Mouse (Mus musculus) midbrain, postnatal 0 days (tissue): ENCODE data around the gene H2afv. TPM values are rescaled to one million over a fixed set of nuclear protein-coding genes. Genes with fewer than 3 reads are reported as not detected.
"Not testable (repeated sequence)": the region's sequence is repeated elsewhere in the genome, so short reads cannot be mapped to it uniquely, and the experiment has no call there.

Experiments used
- ATAC-seq: fragments of 200-750 bp; cut with Nextera tagmentation; 2 replicates; pipeline ENCODE4 v1.8.0; 2017; ENCODE audit warnings: moderate number of reproducible peaks, mild to moderate bottlenecking, moderate TSS enrichment, moderate library complexity; ENCODE audit not compliant: low FRiP score
- DNase-seq: peaks from one replicate; pipeline ENCODE4 v3.0.0-alpha.2; 2015; ENCODE audit warnings: low spot score
- H3K27ac ChIP-seq: fragments of 300-500 bp; sonication (generic); 2 replicates; pipeline ENCODE4 v1.5.1; 2014; ENCODE audit warnings: low read depth, mild to moderate bottlenecking, low read length, mixed read lengths
- H3K27me3 ChIP-seq: fragments of 300-500 bp; sonication (generic); 2 replicates; pipeline ENCODE4 v1.6.1; 2014; ENCODE audit warnings: low read length, control low read depth, mixed read lengths; ENCODE audit not compliant: insufficient read depth
- H3K36me3 ChIP-seq: fragments of 300-500 bp; sonication (generic); 2 replicates; pipeline ENCODE4 v1.6.1; 2014; ENCODE audit warnings: low read length, control low read depth, mixed read lengths; ENCODE audit not compliant: insufficient read depth
- H3K4me1 ChIP-seq: fragments of 300-500 bp; sonication (generic); 2 replicates; pipeline ENCODE4 v1.6.1; 2014; ENCODE audit warnings: mild to moderate bottlenecking, control low read depth, antibody characterized with exemption, low read length, mixed read lengths; ENCODE audit not compliant: insufficient read depth
- H3K4me2 ChIP-seq: fragments of 300-500 bp; sonication (generic); 2 replicates; pipeline ENCODE4 v1.6.1; 2014; ENCODE audit warnings: low read depth, mild to moderate bottlenecking, low read length, mixed read lengths; ENCODE audit not compliant: poor library complexity, severe bottlenecking
- H3K4me3 ChIP-seq: fragments of 300-500 bp; sonication (generic); 2 replicates; pipeline ENCODE4 v1.5.1; 2014; ENCODE audit warnings: low read depth, mild to moderate bottlenecking, low read length, moderate library complexity
- H3K9ac ChIP-seq: fragments of 300-500 bp; sonication (generic); replicated peaks from 2 replicates; pipeline ENCODE4 v1.6.1; 2014; ENCODE audit warnings: mild to moderate bottlenecking, low read length, moderate library complexity, mixed read lengths; ENCODE audit not compliant: poor library complexity, severe bottlenecking
- H3K9me3 ChIP-seq: fragments of 300-500 bp; sonication (generic); 2 replicates; pipeline ENCODE4 v1.6.1; 2016; ENCODE audit warnings: low read length, control low read depth
- CTCF ChIP-seq: IDR thresholded peaks from 2 replicates; pipeline ENCODE4 v1.5.1; 2016; ENCODE audit warnings: antibody characterized with exemption, mild to moderate bottlenecking
- WGBS: fragments of 180-500 bp; shearing (Covaris S2); extraction: QIAGEN DNeasy Blood & Tissue Kit; methylation state at CpG from one replicate; pipeline ENCODE4 v1.1.7; 2014; 5-methylcytosine and 5-hydroxymethylcytosine counted together
- polyA plus RNA-seq: library from polyadenylated mRNA; unstranded; fragments of >200 nt; fragmentation: Nextera tagmentation; extraction: Ambion mirVana; gene quantifications from 2 replicates; pipeline ENCODE4 v1.2.1, GENCODE M21; 2015
- total RNA-seq: library from RNA; depleted of rRNA; stranded (reverse); fragments of >200 nt; gene quantifications from 2 replicates; pipeline ENCODE4 v1.2.3, GENCODE M21; 2014

The H2afv gene
- total and polyA plus RNA-seq, 2 experiments from 2014 or later = 57.2 to 133 TPM

GRCm38 (mm10) chr11:6415551-6416404, 28.5 kb downstream of the H2afv start:
- DNase-seq = peak; percentile 96
- peaks cover 13% of the 10 kb centered on the region for H3K4me1 ChIP-seq
- no peaks in the 10 kb centered on the region for H3K9me3 ChIP-seq
- peak; percentile 95 for ATAC-seq
- H3K27me3 ChIP-seq = no peaks in the 10 kb centered on the region
- H3K9ac ChIP-seq = peak overlapping the region; percentile 99
- peak overlapping the region; percentile 91 for H3K4me3 ChIP-seq
- TF ChIP-seq CTCF = no peak
- H3K27ac ChIP-seq = peak overlapping the region; percentile 99
- WGBS = under 1% methylated on average over 76 of the region's 102 CpGs
- peak overlapping the region; percentile 71 for H3K4me2 ChIP-seq
- peaks cover 15% of the 10 kb centered on the region for H3K36me3 ChIP-seq

GRCm38 (mm10) chr11:6414751-6415550, 29.3 kb downstream of the H2afv start, which contains the start of gene Ppia:
Gene Ppia (plus strand): TSS chr11:6415443.
- TF ChIP-seq CTCF = no peak
- WGBS = 11% methylated on average over 21 of the region's 21 CpGs
- Histone ChIP-seq H3K9ac (peak within 1 kb of the TSS; percentile 99), H3K9me3 (no peaks in the 10 kb centered on the region), H3K36me3 (peaks cover 8% of the 10 kb centered on the region), H3K4me1 (peaks cover 13% of the 10 kb centered on the region), H3K27ac (peak within 1 kb of the TSS; percentile 99), H3K4me3 (peak within 1 kb of the TSS; percentile 91), H3K27me3 (no peaks in the 10 kb centered on the region), H3K4me2 (peak within 1 kb of the TSS; percentile 71)
- peak; percentile 57 for ATAC-seq
- no peak for DNase-seq

GRCm38 (mm10) chr11:6413264-6413663, 31.0 kb downstream of the H2afv start:
- peaks cover 11% of the 10 kb centered on the region for H3K4me1 ChIP-seq
- WGBS = 98% methylated on average over 12 of the region's 12 CpGs

GRCm38 (mm10) chr11:6411684-6412083, 32.6 kb downstream of the H2afv start:
- Histone ChIP-seq H3K9me3 (no peaks in the 10 kb centered on the region), H3K27ac (no peak overlapping the region), H3K4me1 (no peaks in the 10 kb centered on the region; the same call in 1 of the 2 replicates), H3K4me2 (no peak overlapping the region), H3K9ac (no peak overlapping the region), H3K36me3 (no peaks in the 10 kb centered on the region), H3K27me3 (no peaks in the 10 kb centered on the region), H3K4me3 (no peak overlapping the region)
- peak; percentile 86 for TF ChIP-seq CTCF
- no peak for ATAC-seq
- 4% methylated on average over 5 of the region's 5 CpGs for WGBS
- DNase-seq = peak; percentile 79

More at GRCm38 (mm10) chr11:6413264-6413663, 31.0 kb downstream of the H2afv start:
- no peak overlapping the region for H3K4me2 ChIP-seq
- no peaks in the 10 kb centered on the region for H3K27me3 ChIP-seq
- no peak for TF ChIP-seq CTCF
- H3K36me3 ChIP-seq = no peaks in the 10 kb centered on the region
- no peak overlapping the region for H3K4me3 ChIP-seq
- H3K9me3 ChIP-seq = no peaks in the 10 kb centered on the region
- ATAC-seq = no peak
- H3K9ac ChIP-seq = no peak overlapping the region
- DNase-seq = no peak
- no peak overlapping the region for H3K27ac ChIP-seq

- not testable (repeated sequence) for H3K4me1 ChIP-seq, H3K4me3 ChIP-seq, H3K4me2 ChIP-seq, H3K27ac ChIP-seq, H3K27me3 ChIP-seq, DNase-seq, H3K9ac ChIP-seq, H3K36me3 ChIP-seq, ATAC-seq, H3K9me3 ChIP-seq
- WGBS = 93% methylated on average over 5 of the region's 5 CpGs
Measured at GRCm38 (mm10) chr11:6410755-6411154, 33.5 kb downstream of the H2afv start.
